In genomic region chr5:73881941-73882340, GRCm38 (mm10) we compare ENCODE assay signal across 8 mouse cellular contexts.
DNase-seq lines count a peak whose midpoint lies in the region; ATAC-seq lines count a peak whose summit lies in the region.
"Had no signal": no experiment of that assay in that cellular context is flagged by ENCODE, and none has a peak within 500 bp of the region (broad histone marks: within the 10 kb centered on the region; RNA-seq: fewer than 3 reads in every experiment).

No protein-coding gene starts in this region.

- H3K27ac ChIP-seq in forebrain, embryonic 16.5 days (ENCODE audit: low read length), result no peak overlapping the region
- H3K27ac ChIP-seq: limb, embryonic 13.5 days had no signal

- no peaks in the 10 kb centered on the region for H3K9me3 ChIP-seq in forebrain, embryonic 16.5 days (ENCODE audit: control insufficient read depth, low read length)
- H3K9me3 ChIP-seq: limb, embryonic 13.5 days had no signal

- no peaks in the 10 kb centered on the region for H3K36me3 ChIP-seq in forebrain, embryonic 16.5 days (ENCODE audit: control insufficient read depth, insufficient read depth)
- H3K36me3 ChIP-seq: limb, embryonic 13.5 days had no signal

- no peaks in the 10 kb centered on the region for H3K4me1 ChIP-seq in forebrain, embryonic 16.5 days (replicated peaks; ENCODE audit: control insufficient read depth, insufficient read depth, low read length)

- H3K4me2 ChIP-seq in forebrain, embryonic 16.5 days (ENCODE audit: low read length), result no peak overlapping the region
- H3K4me2 ChIP-seq: limb, embryonic 13.5 days had no signal

- peak; percentile 64; the same call in 1 of the 2 replicates for ATAC-seq in cerebellum, adult (ENCODE audit: insufficient number of reproducible peaks, low FRiP score, low TSS enrichment)
- ATAC-seq in forebrain, embryonic 16.5 days, result no peak

- H3K27me3 ChIP-seq in forebrain, embryonic 16.5 days (replicated peaks; ENCODE audit: control insufficient read depth, insufficient read depth, low read length), result no peaks in the 10 kb centered on the region
- H3K27me3 ChIP-seq: limb, embryonic 13.5 days had no signal

- DNase-seq in adrenal gland, adult 18-20 months (ENCODE audit: low spot score in 2 of 2), result peak; percentile 51 to 55
- DNase-seq in gastrocnemius, postnatal 25 days, result peak; percentile 60
- peak; percentile 88 for DNase-seq in kidney, postnatal 10 days
- DNase-seq in ovary, postnatal 36 days (ENCODE audit: low spot score), result peak; percentile 35
- DNase-seq in layer of hippocampus, adult 18-20 months (ENCODE audit: low spot score in 2 of 2), result no peak

- no peak overlapping the region for H3K4me3 ChIP-seq in forebrain, embryonic 16.5 days (replicated peaks; ENCODE audit: low read length)
- H3K4me3 ChIP-seq: limb, embryonic 13.5 days had no signal

- 64% methylated on average over 5 of the region's 5 CpGs for WGBS in forebrain, embryonic 16.5 days

- H3K9ac ChIP-seq in forebrain, embryonic 16.5 days (replicated peaks; ENCODE audit: low read depth, low read length), result no peak overlapping the region
- H3K9ac ChIP-seq: limb, embryonic 13.5 days had no signal

Comparison
In these comparisons a context has a peak if more than half of its experiments do, and no peak if none do; other contexts are left out.
1. DNase-seq: peak in adrenal gland, adult 18-20 months (2 of 2), gastrocnemius, postnatal 25 days (single experiment), kidney, postnatal 10 days (single experiment) and ovary, postnatal 36 days (single experiment); none in layer of hippocampus, adult 18-20 months (0 of 2).